Mouse (Mus musculus): Measurements from ENCODE around the gene Gls.

Gls gene

DNA sequence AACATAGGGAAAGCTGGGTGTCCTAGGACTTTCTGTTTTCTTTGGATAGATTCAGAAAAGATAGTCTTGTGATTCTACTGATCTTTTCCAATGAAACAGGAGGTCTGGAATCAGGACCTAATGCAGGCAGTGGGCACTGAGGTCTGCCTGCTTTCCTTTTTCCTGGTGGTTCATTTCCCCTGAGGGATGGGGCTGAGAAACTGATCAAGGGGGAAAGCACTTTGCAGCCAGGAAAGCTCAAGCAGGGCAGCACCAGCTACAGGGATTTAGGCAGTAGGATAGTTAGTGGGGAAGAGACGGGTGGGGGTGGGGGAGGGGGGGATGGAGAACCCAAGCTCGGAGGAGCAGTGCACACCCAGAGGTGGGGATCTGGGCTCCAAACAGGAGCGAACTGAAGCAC lies 80.1 kb downstream of the Gls start:
- DNase-seq, result no peak

DNA sequence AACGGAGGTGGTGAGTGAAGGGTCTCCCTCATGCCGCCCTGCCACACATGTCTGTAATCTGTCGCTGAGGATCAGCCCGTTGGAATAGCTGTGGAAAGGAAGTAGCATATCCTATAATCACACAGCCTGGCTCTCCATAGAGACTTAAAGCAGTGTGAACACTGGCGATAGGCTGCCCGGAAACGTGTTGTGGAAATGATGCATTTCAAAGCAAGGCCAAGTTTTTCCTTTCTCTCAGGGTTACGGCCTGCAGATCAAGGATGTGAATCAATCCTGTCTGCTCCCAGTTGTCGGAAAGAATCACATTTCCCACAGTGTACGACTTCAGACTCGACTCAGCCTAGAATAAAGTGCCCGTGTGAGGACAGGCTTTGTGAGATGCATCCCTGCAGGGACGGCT lies 80.7 kb downstream of the Gls start:
- no peak for DNase-seq

DNA sequence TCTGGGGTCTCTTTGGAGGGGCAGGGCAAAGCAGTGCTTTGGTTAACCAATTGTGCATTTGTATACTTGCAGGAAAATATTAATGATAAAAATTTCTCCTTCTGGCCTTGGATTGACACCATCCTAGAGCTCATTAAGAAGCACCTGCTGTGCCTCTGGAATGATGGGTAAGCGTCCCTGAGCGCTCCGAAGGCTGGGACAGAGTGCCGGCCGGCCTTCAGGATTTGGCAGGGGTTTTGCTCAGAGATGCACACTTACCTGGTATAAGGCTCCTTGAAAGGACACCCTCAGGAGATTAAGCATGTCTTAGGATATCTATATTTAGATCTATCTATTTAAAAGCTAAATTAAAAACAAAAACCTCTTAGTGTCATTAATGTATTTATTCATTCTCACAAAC lies 81.9 kb downstream of the Gls start:
- no peak for DNase-seq

DNA sequence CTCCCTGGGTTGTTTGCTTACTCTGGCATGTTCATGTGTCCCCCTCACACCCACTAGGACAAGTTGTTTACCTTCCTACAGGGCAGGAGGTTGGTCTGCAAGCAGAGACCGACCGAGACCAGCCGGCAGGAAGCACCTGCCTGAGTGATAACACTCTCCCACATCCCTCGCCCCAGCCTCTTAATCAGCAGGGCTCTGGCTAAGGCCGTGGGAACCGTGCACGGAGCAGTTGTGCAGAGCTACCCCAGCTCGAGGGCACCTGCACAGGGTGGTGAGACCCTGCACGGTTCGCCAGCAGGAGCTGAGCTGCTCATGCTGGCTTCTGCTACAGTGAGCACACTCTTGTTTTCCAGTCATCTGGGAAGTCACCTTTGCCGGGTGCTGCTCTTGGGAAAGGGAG lies 82.4 kb downstream of the Gls start:
- no peak for DNase-seq

DNA sequence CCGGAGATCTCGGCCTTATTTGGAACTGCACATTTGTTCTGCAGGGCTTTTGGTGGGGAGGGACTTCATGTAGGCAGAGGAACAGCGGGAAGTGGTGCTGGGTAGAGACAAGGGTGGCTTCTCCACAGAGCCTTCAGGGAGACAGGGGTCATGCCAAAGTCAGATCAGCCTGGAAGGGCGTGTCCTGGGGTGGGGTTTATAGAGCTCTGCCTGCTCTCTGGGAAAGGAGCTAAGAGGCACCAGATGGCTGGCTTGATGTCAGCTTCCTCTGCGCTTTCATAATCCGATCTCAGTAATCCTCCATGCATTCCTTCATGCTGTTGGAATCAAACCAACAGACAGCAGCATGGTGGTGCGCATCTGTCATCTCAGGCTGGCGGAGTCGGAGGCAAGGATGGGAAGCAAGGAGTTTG lies 83.1 kb downstream of the Gls start:
- DNase-seq, result peak; percentile 19

DNA sequence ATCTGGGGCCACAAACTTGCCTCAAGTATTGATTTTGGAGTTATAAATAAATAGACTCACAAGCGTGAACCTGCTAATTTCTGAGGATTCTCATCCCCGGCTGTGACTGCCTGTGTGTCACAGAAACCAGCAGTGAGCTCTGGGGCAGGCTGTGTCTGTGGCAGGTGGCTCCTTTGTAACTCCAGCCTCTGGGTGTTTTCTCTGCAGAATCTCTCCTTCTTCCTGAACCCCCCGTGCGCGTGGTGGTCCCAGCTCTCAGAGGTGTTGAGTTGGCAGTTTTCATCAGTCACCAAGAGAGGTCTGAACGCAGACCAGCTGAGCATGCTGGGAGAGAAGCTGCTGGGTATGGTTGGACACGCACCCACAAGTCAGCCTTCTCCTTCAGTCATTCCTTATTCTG lies 84.3 kb downstream of the Gls start:
- DNase-seq, result no peak

DNA sequence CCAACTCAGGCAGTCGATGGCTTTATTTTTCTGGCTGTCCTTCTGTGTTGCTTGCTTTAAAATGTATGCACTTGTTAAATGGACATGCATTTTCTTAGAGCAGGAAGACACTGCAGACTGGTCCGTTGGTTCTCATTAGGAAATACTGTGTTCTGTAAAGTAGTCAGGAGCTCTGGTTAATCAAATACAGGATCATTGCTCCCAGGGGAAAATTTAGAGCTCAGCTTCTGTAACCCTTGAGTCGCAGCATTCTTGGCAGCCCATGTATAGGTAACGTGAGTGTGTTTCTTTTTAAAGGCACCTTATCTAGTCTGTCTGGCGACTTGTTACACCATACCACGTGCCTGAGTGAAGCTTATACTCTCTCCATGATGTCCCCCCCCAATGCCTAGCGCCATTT lies 84.9 kb downstream of the Gls start:
- no peak for DNase-seq

DNA sequence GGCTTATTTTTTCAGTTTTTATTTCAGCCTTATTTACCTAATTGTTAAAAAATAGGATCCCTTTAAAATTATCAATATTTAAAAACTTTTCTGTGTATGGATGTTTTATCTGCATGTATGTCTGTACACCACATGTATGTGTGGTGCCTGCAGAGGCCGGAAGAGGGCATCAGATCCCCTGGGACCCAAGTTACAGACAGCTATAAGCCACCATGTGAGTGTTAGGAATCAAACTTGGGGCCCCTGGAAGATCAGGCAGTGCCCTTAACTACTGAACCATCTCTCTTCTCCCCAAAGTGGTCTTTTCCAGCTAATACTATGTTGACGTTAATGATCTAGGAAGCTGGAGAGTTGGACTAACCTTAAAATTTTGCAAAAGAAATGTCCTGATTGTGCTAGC lies 85.6 kb downstream of the Gls start:
- DNase-seq, result no peak

DNA sequence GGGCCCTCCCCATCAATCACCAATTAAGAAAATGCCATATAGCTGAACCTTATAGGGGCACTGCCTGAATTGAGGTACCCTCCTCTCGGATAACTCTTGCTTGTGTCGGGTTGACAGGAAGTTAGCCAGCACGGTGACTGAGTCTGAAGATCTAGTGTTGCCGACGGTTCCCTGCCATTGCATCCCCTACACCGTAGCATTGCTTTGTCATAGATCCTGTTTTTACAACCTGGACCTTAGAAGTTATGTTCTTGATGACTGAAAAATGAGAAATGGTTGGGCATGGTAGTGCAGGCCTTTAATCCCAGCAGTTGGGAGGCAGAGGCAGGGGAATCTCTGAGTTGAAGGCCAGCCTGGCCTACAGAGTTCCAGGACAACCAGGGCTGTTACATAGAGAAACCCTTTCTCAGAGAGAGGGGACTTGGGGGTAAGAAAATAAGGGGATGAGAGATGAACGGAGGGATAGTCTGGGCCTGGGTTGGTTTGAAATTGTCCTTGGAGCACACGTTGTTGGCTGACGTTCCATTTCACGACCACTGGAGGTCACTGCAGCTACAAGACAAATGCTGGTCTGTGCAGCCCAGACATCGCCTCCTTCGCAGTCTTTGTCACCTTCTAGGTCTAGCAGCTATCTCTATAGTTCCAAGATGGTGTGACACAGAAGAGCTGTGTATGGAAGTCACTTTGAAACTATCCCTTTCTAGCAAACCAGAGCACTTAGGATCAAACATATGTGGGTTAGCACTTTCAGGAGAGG lies 86.6 kb downstream of the Gls start:
- peak; percentile 63 for DNase-seq

DNA sequence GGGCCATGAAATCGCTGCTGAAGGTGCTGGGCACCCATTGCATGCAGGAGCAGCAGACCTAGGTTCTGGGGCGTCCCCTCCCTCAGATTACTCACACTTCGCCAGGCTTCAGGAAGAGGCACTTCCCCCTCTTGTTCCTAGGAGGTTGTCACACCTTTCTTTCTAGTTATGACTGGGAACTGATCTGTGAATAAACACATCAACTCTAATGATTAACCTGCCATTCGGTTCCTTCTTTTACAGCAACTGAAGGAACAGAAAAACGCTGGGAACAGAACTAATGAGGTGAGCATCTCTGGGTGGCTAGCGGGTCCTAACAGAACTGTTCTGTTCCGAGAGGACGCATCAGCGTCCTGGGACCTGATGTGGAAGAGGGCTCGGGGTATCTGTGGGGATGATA lies 88.1 kb downstream of the Gls start:
- DNase-seq, result no peak

DNA sequence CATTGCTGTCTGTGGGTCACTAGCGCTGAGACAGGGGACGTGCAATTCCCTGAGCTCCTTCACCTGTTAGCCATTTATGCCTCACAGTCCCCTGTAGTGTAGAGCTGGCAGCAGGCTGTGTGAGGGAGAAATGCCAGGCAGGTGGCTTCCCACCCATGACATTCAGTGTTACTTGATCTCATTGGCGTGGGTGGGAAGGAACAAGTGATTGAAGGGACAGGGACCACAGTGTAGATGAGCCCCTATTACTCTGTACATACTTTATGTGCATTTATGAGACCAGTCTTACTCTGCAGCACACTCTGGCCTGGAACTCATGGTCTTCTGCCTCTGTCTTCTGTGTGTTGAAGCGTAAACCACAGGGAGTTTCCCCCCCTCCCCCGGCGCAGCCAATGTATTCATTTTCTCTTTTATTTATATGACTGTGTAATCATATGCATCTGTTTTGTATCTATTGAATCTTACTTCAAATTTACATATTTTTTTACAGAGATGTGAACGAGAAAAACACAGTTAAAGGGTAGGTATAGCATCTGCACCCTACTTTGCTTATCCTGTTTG lies 89.4 kb downstream of the Gls start:
- no peak for DNase-seq

DNA sequence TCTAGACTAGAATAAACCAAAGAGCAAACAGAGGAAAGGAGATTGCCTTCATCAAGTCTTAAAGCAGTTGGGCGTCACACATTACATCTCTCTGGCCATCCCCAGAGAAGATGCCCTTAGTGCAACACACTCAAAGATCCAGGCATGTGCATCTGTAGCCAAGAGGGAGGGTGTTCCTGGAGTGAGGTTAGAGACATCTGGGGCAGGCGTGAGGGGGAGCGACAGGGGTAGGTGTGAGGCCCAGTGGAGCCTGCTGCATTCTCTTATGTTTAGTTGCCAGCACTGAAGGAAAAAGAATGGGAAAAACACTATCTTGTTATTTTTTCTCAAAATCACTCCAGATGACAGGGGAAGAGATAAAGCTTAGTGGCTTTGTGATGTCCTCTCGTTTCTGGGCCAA lies 89.8 kb downstream of the Gls start:
- no peak for DNase-seq

DNA sequence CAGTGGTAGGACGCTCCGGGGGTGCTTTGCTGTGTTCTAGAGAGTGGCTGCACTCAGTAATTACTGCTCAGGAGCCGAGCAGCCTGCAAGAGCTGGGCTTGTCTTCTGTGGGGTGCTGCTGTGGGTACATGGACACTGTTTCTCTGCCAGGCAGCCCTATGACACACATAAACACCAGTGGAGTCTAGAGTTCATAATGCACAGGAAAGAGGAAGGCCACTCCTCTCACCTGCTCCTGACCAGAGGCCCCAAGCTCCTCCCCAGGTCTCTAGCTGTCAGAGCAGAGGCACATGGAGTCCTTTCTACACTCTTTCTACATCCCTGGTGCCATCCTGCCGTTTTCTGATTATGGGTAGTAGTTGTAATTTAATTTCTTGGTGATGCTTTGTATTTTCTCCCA lies 90.9 kb downstream of the Gls start:
- DNase-seq, result no peak

DNA sequence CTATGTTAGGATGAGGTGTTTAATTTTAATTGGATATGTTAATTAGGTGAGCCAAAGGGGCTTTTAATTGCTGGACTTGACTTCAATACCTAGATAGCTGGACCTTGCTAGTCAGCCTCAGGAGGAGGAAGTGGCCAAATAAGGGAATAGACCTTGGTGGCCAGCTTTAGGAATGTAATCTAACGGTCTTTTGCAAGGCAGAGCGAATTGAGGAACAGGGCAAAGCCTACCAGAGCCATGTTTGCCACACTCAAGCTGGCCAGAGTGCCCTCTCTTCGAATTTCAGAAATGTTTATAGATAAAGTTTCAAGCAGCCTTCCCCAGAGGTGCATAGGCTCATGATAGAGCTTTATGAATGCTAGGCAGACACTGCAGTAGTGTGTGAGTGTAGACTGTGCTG lies 91.5 kb downstream of the Gls start:
- no peak for DNase-seq

DNA sequence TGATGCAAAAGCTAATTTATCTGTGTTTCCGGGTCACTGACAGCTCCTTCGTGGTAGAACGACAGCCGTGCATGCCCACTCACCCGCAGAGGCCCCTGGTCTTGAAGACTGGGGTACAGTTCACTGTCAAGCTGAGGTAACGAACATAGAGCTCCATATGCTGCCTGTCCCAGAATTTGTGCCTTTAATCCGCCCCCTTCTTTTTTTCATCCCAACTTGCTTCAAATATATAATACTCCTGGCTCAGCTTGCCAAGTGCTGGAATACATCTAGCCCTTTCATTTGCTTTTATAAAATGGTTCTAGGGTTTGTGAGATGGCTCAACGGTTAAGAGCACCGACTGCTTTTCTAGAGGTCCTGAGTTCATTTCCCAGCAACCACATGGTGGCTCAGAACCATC lies 92.5 kb downstream of the Gls start:
- no peak for DNase-seq

DNA sequence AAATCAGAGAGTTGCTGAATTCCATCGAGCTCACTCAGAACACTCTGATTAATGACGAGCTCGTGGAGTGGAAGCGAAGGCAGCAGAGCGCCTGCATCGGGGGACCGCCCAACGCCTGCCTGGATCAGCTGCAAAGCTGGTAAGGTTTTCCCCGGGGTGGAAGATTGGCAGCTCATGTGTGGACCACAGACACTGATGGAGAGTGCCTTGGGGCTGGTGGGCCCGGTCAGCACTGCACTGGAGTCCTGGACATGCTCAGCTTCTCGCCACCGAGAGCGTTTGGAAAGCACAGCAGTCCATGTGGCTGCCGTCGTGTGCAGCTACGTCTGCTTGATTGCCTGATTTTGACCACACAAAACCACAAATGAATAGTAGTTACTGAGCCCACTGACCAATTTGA lies 95.7 kb downstream of the Gls start:
- no peak for DNase-seq

DNA sequence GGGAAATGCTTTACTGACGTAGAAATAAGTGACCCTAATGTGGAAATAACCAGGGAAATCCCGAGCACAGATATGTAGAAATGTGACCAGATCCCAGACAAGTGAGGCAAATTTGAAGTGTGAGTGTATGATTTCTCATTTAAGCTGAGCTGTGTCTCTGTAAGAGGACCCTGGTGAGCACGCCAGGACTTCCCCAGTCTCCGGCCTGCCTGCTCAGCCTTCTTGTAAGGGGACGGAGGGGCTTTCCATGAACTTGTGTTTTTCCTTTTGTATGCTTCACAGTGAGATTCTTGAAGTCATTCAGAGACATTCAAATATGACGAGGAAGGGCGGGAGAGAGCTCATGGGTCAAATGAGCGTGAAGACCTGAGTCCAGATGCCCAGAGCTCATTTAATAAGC lies 99.8 kb downstream of the Gls start:
- DNase-seq, result no peak

DNA sequence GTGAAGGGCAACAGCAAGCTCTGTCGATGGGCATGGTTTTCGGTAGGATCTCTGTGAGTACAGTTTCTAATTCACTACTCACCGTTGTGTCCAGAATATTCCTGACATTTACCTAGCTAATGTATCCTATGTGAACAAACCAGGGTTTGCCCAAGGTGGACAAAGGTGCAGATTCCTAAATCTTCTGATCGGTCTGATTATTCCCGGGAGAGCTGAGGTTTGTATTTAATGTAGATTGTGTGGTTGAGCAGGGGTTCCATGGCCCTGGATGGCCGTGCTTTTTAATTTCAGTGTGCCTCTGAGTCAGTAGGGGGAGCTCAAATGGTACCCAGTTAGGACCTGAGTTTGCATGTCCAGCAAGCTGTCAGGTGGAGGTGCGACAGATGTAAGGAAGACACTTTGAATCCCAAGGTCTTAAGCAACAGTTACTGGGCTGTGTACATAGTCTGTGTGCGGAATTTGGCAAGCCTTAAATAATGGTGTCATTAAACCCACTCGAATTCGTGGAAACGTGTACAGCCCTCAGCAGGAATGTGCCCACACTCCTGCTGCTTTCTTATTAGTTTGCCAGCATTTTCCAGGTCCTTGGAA lies 101.2 kb downstream of the Gls start:
- DNase-seq, result no peak

DNA sequence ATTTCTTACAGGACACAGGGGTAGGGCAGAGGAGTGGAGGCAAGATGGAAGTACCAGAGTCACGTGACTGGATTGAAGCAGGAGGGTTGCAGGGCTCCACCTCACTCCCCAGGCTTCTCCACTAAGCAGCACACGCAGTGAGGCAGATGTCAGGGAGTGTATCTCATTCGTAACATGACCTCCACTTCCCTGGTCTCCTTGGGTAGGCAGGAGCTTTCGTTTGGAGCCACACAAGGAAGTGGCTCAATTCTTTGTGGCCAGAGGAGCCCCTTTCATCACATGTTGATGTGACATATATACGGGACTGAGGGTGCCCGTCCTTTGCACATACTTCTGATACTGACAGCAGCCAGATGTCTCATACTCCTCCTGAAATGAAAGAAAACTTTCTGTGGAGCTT lies 103.2 kb downstream of the Gls start:
- DNase-seq, result no peak

DNA sequence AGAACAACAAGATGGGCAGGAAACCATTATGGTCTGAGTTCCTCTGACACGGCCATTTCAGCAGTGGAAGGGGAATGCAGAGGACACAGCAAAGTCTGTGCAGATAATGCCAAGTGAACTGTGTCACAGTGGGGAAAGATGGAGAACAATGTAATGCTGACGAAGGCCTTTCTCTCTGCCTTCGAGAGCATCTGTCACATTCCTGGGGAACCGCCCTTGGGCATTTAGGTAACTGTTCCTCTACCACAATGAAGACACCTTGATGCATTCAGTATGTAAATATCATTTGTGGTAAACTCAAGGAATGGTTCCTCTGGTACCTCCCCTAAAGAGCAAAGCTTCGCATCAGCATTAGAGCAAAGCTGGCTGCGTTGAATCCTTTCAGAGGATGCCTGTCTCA lies 105.7 kb downstream of the Gls start:
- DNase-seq, result no peak

DNA sequence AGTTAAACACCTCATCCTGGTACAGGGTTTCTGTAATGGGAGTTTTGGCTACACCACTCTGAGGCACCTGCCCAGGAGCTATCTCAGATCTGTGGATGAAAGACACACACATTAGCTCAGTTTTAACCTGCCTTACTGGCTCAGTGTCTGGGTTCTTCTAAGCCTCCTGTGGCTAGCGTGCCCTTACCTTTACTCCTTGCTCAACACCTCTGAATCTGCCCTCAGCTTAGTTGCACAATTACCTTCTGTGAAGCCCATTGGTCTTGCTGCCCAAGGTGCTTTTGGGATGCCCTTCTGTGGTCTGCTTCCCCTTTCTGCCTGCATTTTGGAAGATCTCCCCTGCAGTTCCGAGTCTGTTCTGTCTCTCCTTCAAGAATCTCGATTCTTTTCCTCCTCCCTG lies 108.2 kb downstream of the Gls start:
- no peak for DNase-seq

DNA sequence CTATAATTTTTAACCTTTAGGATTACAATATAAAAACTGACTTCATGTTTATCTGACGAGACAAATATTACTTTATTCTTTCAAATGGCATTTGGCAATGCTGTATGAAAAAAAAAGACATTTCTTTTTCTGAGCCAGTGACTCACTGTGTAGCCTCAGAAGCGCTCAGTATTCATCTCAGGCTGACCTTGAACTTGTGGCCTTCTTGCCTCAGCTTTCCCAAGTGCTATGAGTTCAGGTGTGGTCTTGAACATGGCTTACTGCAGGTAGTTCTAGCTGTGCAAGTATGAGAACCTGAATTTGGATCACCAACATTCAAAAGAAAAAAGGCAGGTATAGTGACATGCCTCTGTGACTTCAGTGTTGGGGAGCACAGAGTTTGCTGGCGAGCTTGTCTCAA lies 112.0 kb downstream of the Gls start:
- no peak for DNase-seq

DNA sequence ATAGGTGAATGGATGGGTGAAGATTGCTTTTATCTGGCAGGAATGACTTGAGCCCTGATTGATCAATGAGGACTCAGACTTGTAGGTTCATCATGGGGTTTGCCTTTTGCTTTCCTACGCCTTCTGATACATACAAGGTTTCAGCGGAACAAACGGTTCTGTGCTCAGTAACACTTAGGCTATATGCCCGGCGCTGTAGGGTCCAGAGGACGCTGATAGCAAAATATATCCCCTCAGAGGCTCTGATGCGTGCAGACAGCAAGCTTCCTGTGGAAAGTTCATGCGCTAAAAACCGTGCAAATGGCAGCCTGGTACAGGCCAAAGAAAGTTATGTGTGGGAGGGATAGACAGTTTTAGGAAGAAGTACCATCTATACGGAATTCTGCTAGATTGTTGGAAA lies 112.8 kb downstream of the Gls start:
- no peak for DNase-seq

DNA sequence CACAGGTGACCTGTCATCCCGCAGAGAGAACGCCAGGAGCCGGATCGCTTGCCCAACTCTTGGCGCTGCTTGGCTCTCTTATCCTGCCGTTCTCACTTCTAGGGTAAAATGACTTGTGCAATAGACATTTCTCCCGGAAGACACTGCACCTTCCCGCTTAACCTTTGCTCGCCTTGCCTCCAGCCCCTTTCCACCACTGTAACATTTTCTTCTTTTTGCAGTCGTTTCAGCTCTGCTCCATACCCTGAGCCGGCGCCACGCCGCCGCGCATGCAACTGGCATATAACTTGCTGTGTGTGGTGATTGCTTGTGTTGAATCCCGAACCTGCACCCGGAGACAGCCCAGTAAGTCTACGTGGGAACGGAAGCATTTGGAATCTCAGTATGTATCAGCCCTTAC lies 113.3 kb downstream of the Gls start:
- peak; percentile 12 for DNase-seq
